Mouse (Mus musculus) left cerebral cortex, adult 11 months (tissue): ENCODE data around the gene Twnk.
A peak's percentile ranks its signal among the peaks of the same experiment; 100 is the strongest.

Experiments
- DNase-seq: peaks from one replicate; pipeline ENCODE4 v3.0.0; 2022; ENCODE audit warnings: low spot score

Twnk gene

GRCm38 (mm10) chr19:45049523-45049922 lies 44.1 kb downstream of the Twnk start:
- DNase-seq: no peak

- DNase-seq: no peak
Observed at GRCm38 (mm10) chr19:45053451-45053850, 48.0 kb downstream of the Twnk start.

- no peak for DNase-seq
Observed at GRCm38 (mm10) chr19:45054892-45055690, 49.6 kb downstream of the Twnk start.

- no peak for DNase-seq
Observed at GRCm38 (mm10) chr19:45056364-45056763, 50.9 kb downstream of the Twnk start.

GRCm38 (mm10) chr19:45056908-45057698 lies 51.6 kb downstream of the Twnk start:
- DNase-seq: no peak

- no peak for DNase-seq
Observed at GRCm38 (mm10) chr19:45057724-45058112, 52.3 kb downstream of the Twnk start.

- DNase-seq: peak; percentile 89
Observed at GRCm38 (mm10) chr19:45058113-45058839, 52.8 kb downstream of the Twnk start.

- no peak for DNase-seq
Observed at GRCm38 (mm10) chr19:45058841-45059240, 53.4 kb downstream of the Twnk start.
